Mouse (Mus musculus) MN1 (cell line): ENCODE measurements at regions not wholly inside any gene's neighbourhood (a gene's known extent, or its start where the extent isn't known, plus 50 kb on each side); places are given as distances from the start of the nearest gene placed in this dataset.

ENCODE experiments used
- DNase-seq: peaks from one replicate; pipeline ENCODE4 v3.0.0-alpha.2; 2016; ENCODE audit warnings: low spot score

GRCm38 (mm10) chr4:153321085-153321484 is 161.5 kb downstream of the Ajap1 start:
- no peak for DNase-seq

GRCm38 (mm10) chr4:153320602-153321001 is 162.0 kb downstream of the Ajap1 start:
- DNase-seq: no peak

- DNase-seq: no peak
These were observed 165.5 kb downstream of the Ajap1 start for GRCm38 (mm10) chr4:153316964-153317724.

GRCm38 (mm10) chr4:153316519-153316918 is 166.1 kb downstream of the Ajap1 start:
- no peak for DNase-seq

GRCm38 (mm10) chr4:153313961-153314360 is 168.7 kb downstream of the Ajap1 start:
- no peak for DNase-seq

- DNase-seq: no peak
These were observed 171.0 kb downstream of the Ajap1 start for GRCm38 (mm10) chr4:153311574-153311973.

- no peak for DNase-seq
These were observed 172.0 kb downstream of the Ajap1 start for GRCm38 (mm10) chr4:153310641-153311040.

GRCm38 (mm10) chr4:153303521-153303920 is 179.1 kb downstream of the Ajap1 start:
- no peak for DNase-seq

GRCm38 (mm10) chr4:153302855-153303254 is 179.8 kb downstream of the Ajap1 start:
- DNase-seq: no peak

GRCm38 (mm10) chr4:153298277-153298676 is 184.3 kb downstream of the Ajap1 start:
- no peak for DNase-seq

GRCm38 (mm10) chr4:153294828-153295227 is 187.8 kb downstream of the Ajap1 start:
- DNase-seq: no peak

- DNase-seq: no peak
These were observed 189.5 kb downstream of the Ajap1 start for GRCm38 (mm10) chr4:153293137-153293536.

GRCm38 (mm10) chr4:153288362-153288761 is 194.2 kb downstream of the Ajap1 start:
- DNase-seq: no peak

- DNase-seq: no peak
These were observed 198.4 kb downstream of the Ajap1 start for GRCm38 (mm10) chr4:153284209-153284608.

GRCm38 (mm10) chr4:153276571-153276970 is 206.0 kb downstream of the Ajap1 start:
- no peak for DNase-seq

- no peak for DNase-seq
These were observed 211.2 kb downstream of the Ajap1 start for GRCm38 (mm10) chr4:153271376-153271775.

- DNase-seq: no peak
These were observed 219.3 kb downstream of the Ajap1 start for GRCm38 (mm10) chr4:153263216-153263805.

- no peak for DNase-seq
These were observed 221.6 kb downstream of the Ajap1 start for GRCm38 (mm10) chr4:153260941-153261557.

- DNase-seq: no peak
These were observed 230.7 kb downstream of the Ajap1 start for GRCm38 (mm10) chr4:153251943-153252342.

GRCm38 (mm10) chr4:153251311-153251710 is 231.3 kb downstream of the Ajap1 start:
- DNase-seq: no peak

GRCm38 (mm10) chr4:153236680-153237079 is 245.9 kb downstream of the Ajap1 start:
- DNase-seq: no peak

- DNase-seq: no peak
These were observed 248.8 kb downstream of the Ajap1 start for GRCm38 (mm10) chr4:153233762-153234161.

GRCm38 (mm10) chr4:153229221-153229620 is 253.4 kb downstream of the Ajap1 start:
- no peak for DNase-seq
